Mouse (Mus musculus) neutrophil, adult 5-6 weeks (primary cell): ENCODE measurements around the gene Mrps11. TPM values are rescaled to one million over a fixed set of nuclear protein-coding genes. Genes with fewer than 3 reads are reported as not detected.

Experiments used
- total RNA-seq: library from RNA; stranded (forward); fragments of 200-1000 nt; gene quantifications from 2 replicates; pipeline ENCODE4 v1.2.3, GENCODE M21; 2017

Mrps11 gene
- total RNA-seq, 1 experiment from 2014 or later, result 14.2 TPM

Other genes starting within 250 kb of the Mrps11 start
- gene Ntrk3, start 45.1 kb upstream of the Mrps11 start, total RNA-seq, result 1.5 and 1.9 TPM in 2 replicates
- 16.9 and 18.7 TPM in 2 replicates for gene Mrpl46, start 412 bp downstream of the Mrps11 start, total RNA-seq
- 11.1 and 14.5 TPM in 2 replicates for gene Det1, start 64.1 kb downstream of the Mrps11 start, total RNA-seq
- gene Aen, start 112.7 kb downstream of the Mrps11 start, total RNA-seq, result 23.9 and 41.3 TPM in 2 replicates
- 79.6 and 101 TPM in 2 replicates for gene Isg20, start 130.3 kb downstream of the Mrps11 start, total RNA-seq